Mouse (Mus musculus) intestine, embryonic 15.5 days (tissue): Measurements from ENCODE around the gene Nudt15. TPM values are rescaled to one million over a fixed set of nuclear protein-coding genes. Genes with fewer than 3 reads are reported as not detected.
A peak's percentile ranks its signal among the peaks of the same experiment; 100 is the strongest.

Source experiments
- ATAC-seq: fragments of 200-750 bp; cut with Nextera tagmentation; 2 replicates; pipeline ENCODE4 v1.8.0; 2017; ENCODE audit warnings: moderate TSS enrichment, moderate library complexity
- H3K27ac ChIP-seq: fragments of 300-500 bp; sonication (generic); 2 replicates; pipeline ENCODE4 v1.5.1; 2015; ENCODE audit warnings: mild to moderate bottlenecking, inconsistent platforms
- H3K27me3 ChIP-seq: fragments of 300-500 bp; sonication (generic); replicated peaks from 2 replicates; pipeline ENCODE4 v1.6.1; 2015; ENCODE audit warnings: inconsistent platforms
- H3K36me3 ChIP-seq: fragments of 300-500 bp; sonication (generic); 2 replicates; pipeline ENCODE4 v1.6.1; 2015; ENCODE audit warnings: inconsistent platforms
- H3K4me1 ChIP-seq: fragments of 300-500 bp; sonication (generic); replicated peaks from 2 replicates; pipeline ENCODE4 v1.6.1; 2015; ENCODE audit warnings: inconsistent platforms
- H3K4me2 ChIP-seq: fragments of 300-500 bp; sonication (generic); replicated peaks from 2 replicates; pipeline ENCODE4 v1.6.1; 2015; ENCODE audit warnings: mild to moderate bottlenecking, inconsistent platforms
- H3K4me3 ChIP-seq: fragments of 300-500 bp; sonication (generic); replicated peaks from 2 replicates; pipeline ENCODE4 v1.5.1; 2015; ENCODE audit warnings: inconsistent platforms
- H3K9ac ChIP-seq: fragments of 300-500 bp; sonication (generic); 2 replicates; pipeline ENCODE4 v1.6.1; 2015; ENCODE audit warnings: inconsistent platforms
- H3K9me3 ChIP-seq: fragments of 300-500 bp; sonication (generic); 2 replicates; pipeline ENCODE4 v1.6.1; 2016; ENCODE audit warnings: inconsistent platforms
- WGBS: fragments of 180-500 bp; shearing (Covaris S2); methylation state at CpG from one replicate; pipeline ENCODE4 v1.1.7; 2015; 5-methylcytosine and 5-hydroxymethylcytosine counted together
- polyA plus RNA-seq: library from polyadenylated mRNA; unstranded; fragments of >200 nt; fragmentation: Nextera tagmentation; extraction: Ambion mirVana; gene quantifications from 2 replicates; pipeline ENCODE4 v1.2.1, GENCODE M21; 2015

Nudt15 gene
- polyA plus RNA-seq, 1 experiment from 2014 or later, result 6.7 TPM

DNA sequence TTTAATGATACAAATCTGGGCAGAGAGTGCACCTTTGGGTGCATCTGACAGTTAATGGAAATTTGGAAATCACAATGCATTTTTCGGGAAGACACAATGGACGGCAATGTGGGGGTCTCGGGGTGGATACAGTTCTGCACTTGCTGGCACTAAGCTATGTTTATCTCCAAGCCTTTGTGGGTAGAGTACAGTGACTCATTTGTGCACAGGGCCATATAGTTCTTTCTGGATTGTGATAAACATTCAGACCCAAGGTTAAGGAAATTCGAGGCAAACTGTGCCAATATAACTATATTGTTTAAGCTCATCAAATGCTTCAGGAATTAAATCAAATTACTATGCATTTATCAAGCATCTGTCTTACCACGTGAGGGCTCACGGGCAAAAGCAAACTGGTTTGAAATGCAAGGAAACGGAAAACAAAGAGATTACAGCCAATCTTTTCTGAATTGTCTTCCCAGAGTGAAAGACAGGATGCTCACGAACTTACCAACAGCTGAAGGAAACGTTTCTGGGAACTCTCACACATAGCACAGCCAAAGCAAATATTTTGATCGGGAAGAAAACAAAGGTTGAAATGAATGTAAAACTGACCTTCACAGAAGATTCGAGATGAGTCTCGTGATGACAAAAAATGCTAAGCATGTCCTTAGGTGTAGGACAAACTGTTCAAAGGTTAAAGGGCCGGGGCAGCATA lies 44.7 kb downstream of the Nudt15 start:
- Histone ChIP-seq H3K9ac (no peak overlapping the region), H3K4me3 (no peak overlapping the region), H3K27me3 (no peaks in the 10 kb centered on the region), H3K4me1 (peaks cover 5% of the 10 kb centered on the region), H3K27ac (peak overlapping the region; percentile 51), H3K36me3 (no peaks in the 10 kb centered on the region), H3K4me2 (0 out of 2 replicates have a peak overlapping the region, but pooled peaks have one; percentile 14), H3K9me3 (no peaks in the 10 kb centered on the region)
- peak; percentile 86 for ATAC-seq
- WGBS, result 52% methylated on average over 13 of the region's 13 CpGs

DNA sequence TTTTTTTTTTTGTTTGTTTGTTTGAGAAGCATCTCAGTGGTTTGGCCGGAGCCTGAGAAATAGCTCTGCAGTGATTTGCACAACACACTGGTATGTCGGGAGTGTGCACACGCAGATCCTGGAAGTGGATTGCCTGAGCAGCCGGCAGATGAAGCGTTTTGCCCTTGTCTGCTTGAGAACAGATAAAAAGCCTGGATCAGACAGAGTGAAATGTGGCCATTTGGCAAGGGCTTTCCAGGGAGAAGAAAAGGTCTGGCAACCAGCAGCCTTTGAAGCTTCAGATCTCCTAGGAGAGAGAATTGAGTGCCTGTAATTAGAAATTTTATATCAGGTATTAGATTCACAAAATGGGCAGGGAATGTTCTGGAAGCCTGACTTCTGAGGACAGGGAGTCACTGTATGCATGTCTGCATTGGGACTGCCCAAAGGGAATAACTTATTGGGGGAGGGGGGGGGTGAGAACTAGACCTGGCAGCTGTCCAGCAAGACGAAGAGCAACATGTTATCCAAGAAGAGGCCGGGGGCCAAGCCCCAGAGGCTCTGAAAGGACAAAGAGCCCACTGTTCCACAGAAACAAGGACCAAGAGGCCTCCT lies 45.4 kb downstream of the Nudt15 start:
- Histone ChIP-seq H3K9me3 (no peaks in the 10 kb centered on the region), H3K4me3 (no peak overlapping the region), H3K4me2 (0 out of 2 replicates have a peak overlapping the region, but pooled peaks have one; percentile 14), H3K27me3 (no peaks in the 10 kb centered on the region), H3K4me1 (peaks cover 5% of the 10 kb centered on the region), H3K36me3 (no peaks in the 10 kb centered on the region), H3K27ac (peak overlapping the region; percentile 51), H3K9ac (no peak overlapping the region; the same call in 1 of the 2 replicates)
- ATAC-seq, result peak; percentile 83
- 30% methylated on average over 7 of the region's 7 CpGs for WGBS

- no peaks in the 10 kb centered on the region for H3K9me3 ChIP-seq
- no peak overlapping the region for H3K4me2 ChIP-seq
- 0 out of 2 replicates have a peak, but pooled peaks have one; percentile 17 for ATAC-seq
- H3K9ac ChIP-seq, result no peak overlapping the region
- WGBS, result 39% methylated on average over 6 of the region's 6 CpGs
- no peaks in the 10 kb centered on the region for H3K36me3 ChIP-seq
- H3K4me1 ChIP-seq, result peaks cover 5% of the 10 kb centered on the region
- H3K4me3 ChIP-seq, result no peak overlapping the region
- H3K27ac ChIP-seq, result no peak overlapping the region
- H3K27me3 ChIP-seq, result no peaks in the 10 kb centered on the region
Measured at GRCm38 (mm10) chr14:73501721-73502120, 46.3 kb downstream of the Nudt15 start.

DNA sequence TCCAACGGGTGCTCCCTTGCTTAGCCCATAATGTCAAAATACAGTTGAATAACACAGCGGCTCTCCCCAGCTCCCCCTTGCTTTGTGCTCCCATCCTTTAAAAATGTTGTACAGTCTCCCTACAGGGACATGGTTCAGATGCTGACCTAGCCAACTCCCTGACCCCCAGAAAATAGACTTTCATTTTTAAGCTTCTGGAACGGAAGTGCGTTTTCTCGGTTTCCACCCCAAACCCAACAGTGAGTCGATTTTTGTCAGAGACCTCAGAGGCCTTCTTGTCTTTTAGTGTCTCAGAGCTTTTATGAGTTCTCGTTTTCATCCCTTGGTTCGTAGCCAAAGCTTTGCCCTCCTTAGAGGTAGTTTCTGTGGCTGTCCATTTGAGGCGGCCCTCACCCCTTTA lies 46.8 kb downstream of the Nudt15 start:
- H3K27me3 ChIP-seq, result no peaks in the 10 kb centered on the region
- H3K4me3 ChIP-seq, result no peak overlapping the region
- no peak for ATAC-seq
- H3K4me2 ChIP-seq, result no peak overlapping the region
- no peaks in the 10 kb centered on the region for H3K9me3 ChIP-seq
- H3K27ac ChIP-seq, result no peak overlapping the region
- H3K36me3 ChIP-seq, result no peaks in the 10 kb centered on the region
- H3K4me1 ChIP-seq, result peaks cover 5% of the 10 kb centered on the region
- 82% methylated on average over 9 of the region's 9 CpGs for WGBS
- H3K9ac ChIP-seq, result no peak overlapping the region

DNA sequence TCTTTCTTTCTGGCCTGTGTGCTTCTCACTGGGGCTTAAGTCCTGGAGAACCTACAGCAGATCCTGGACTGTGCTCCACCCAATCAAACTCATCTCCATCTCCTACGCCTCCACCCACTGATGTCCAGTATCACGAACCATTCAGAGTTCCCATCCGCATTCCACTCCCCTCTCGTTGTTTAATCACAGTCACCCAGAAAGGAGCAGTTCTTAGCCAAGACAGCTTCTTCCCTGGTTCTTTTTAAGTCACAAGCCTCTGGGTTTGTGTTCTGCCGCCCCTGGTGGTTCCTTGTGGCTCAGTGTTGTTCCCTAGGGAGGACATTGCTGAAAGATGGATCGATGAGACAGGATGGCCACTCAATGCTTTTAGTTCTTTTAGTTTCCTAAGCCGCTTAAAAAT lies 52.3 kb downstream of the Nudt15 start:
- H3K4me1 ChIP-seq, result no peaks in the 10 kb centered on the region
- H3K9me3 ChIP-seq, result no peaks in the 10 kb centered on the region
- 68% methylated on average over 7 of the region's 7 CpGs for WGBS
- ATAC-seq, result no peak
- no peaks in the 10 kb centered on the region for H3K27me3 ChIP-seq
- no peaks in the 10 kb centered on the region for H3K36me3 ChIP-seq
- H3K4me3 ChIP-seq, result no peak overlapping the region
- H3K4me2 ChIP-seq, result no peak overlapping the region
- H3K27ac ChIP-seq, result no peak overlapping the region
- H3K9ac ChIP-seq, result no peak overlapping the region

DNA sequence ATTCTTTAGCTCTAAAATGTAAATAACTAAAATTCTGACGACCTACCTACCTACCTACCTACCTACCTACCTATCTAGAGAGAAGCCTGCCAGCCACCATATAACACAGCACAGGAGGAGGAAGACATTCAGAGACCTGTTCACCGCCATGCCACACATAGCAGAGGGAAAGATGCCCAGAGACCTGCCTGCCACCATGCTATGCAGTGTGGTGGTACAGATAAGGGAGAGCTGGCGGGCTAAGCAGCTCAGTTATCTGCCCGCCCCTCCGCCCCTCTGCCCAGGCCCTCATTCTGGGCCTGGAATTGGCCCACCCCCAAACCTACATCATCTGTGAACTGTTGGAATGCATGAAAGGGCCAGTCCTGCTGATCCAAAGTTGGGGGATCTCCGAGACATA lies 53.9 kb downstream of the Nudt15 start:
- ATAC-seq, result no peak
- no peaks in the 10 kb centered on the region for H3K36me3 ChIP-seq
- 72% methylated on average over 6 of the region's 6 CpGs for WGBS
- H3K27me3 ChIP-seq, result no peaks in the 10 kb centered on the region
- H3K27ac ChIP-seq, result no peak overlapping the region
- no peaks in the 10 kb centered on the region for H3K4me1 ChIP-seq
- no peak overlapping the region for H3K4me3 ChIP-seq
- no peak overlapping the region for H3K4me2 ChIP-seq
- no peak overlapping the region for H3K9ac ChIP-seq
- H3K9me3 ChIP-seq, result no peaks in the 10 kb centered on the region

GRCm38 (mm10) chr14:73493356-73493755 lies 54.7 kb downstream of the Nudt15 start:
- no peak for ATAC-seq
- WGBS, result 91% methylated on average over 6 of the region's 6 CpGs
- Histone ChIP-seq H3K9ac (no peak overlapping the region), H3K27me3 (no peaks in the 10 kb centered on the region), H3K9me3 (no peaks in the 10 kb centered on the region), H3K4me2 (no peak overlapping the region), H3K36me3 (no peaks in the 10 kb centered on the region), H3K27ac (no peak overlapping the region), H3K4me1 (no peaks in the 10 kb centered on the region), H3K4me3 (no peak overlapping the region)

GRCm38 (mm10) chr14:73486641-73487040 lies 61.4 kb downstream of the Nudt15 start:
- H3K4me2 ChIP-seq, result no peak overlapping the region
- no peak overlapping the region for H3K9ac ChIP-seq
- ATAC-seq, result no peak
- H3K27me3 ChIP-seq, result no peaks in the 10 kb centered on the region
- H3K4me1 ChIP-seq, result no peaks in the 10 kb centered on the region
- H3K36me3 ChIP-seq, result no peaks in the 10 kb centered on the region
- WGBS, result 68% methylated on average over 5 of the region's 5 CpGs
- no peak overlapping the region for H3K4me3 ChIP-seq
- no peaks in the 10 kb centered on the region for H3K9me3 ChIP-seq
- no peak overlapping the region for H3K27ac ChIP-seq

- ATAC-seq, result no peak
- no peaks in the 10 kb centered on the region for H3K4me1 ChIP-seq
- 77% methylated on average over 3 of the region's 3 CpGs for WGBS
- H3K27ac ChIP-seq, result no peak overlapping the region
- H3K36me3 ChIP-seq, result no peaks in the 10 kb centered on the region
- no peak overlapping the region for H3K4me2 ChIP-seq
- no peaks in the 10 kb centered on the region for H3K27me3 ChIP-seq
- H3K4me3 ChIP-seq, result no peak overlapping the region
- no peak overlapping the region for H3K9ac ChIP-seq
- H3K9me3 ChIP-seq, result no peaks in the 10 kb centered on the region
Measured at GRCm38 (mm10) chr14:73484366-73485110, 63.5 kb downstream of the Nudt15 start.

GRCm38 (mm10) chr14:73483516-73484229 lies 64.4 kb downstream of the Nudt15 start:
- Histone ChIP-seq H3K4me3 (no peak overlapping the region), H3K4me2 (no peak overlapping the region), H3K9me3 (no peaks in the 10 kb centered on the region), H3K27ac (no peak overlapping the region), H3K27me3 (no peaks in the 10 kb centered on the region), H3K9ac (no peak overlapping the region), H3K36me3 (no peaks in the 10 kb centered on the region), H3K4me1 (no peaks in the 10 kb centered on the region)
- ATAC-seq, result no peak
- WGBS, result 80% methylated on average over 5 of the region's 5 CpGs

GRCm38 (mm10) chr14:73479771-73480170 lies 68.3 kb downstream of the Nudt15 start:
- no peak overlapping the region for H3K9ac ChIP-seq
- H3K27me3 ChIP-seq, result no peaks in the 10 kb centered on the region
- H3K9me3 ChIP-seq, result no peaks in the 10 kb centered on the region
- ATAC-seq, result no peak
- no peaks in the 10 kb centered on the region for H3K4me1 ChIP-seq
- no peak overlapping the region for H3K27ac ChIP-seq
- no peak overlapping the region for H3K4me3 ChIP-seq
- H3K4me2 ChIP-seq, result no peak overlapping the region
- H3K36me3 ChIP-seq, result no peaks in the 10 kb centered on the region
- WGBS, result 78% methylated on average over 1 of the region's 1 CpGs

DNA sequence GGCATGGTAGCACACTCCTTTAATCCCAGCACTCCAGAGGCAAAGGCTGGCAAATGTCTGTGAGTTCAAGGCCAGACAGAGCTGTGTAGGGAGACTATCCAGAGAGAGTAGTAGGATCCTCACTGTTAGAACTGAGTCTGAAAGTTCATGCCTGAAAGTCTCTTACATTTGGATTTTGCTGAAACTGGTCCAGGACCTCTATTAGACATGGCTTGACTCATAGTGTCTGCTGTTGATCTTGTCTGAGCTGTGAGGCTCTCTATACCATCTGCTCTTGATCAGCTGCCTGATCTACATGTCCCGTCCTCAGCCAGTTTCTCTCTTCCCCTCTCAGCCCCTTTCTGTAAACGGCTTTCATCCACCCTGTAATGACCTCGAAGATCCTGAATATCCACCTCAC lies 69.7 kb downstream of the Nudt15 start:
- Histone ChIP-seq H3K4me3 (no peak overlapping the region), H3K27me3 (no peaks in the 10 kb centered on the region), H3K27ac (no peak overlapping the region), H3K9ac (no peak overlapping the region), H3K9me3 (no peaks in the 10 kb centered on the region), H3K4me2 (no peak overlapping the region), H3K36me3 (no peaks in the 10 kb centered on the region), H3K4me1 (no peaks in the 10 kb centered on the region)
- no peak for ATAC-seq
- whole genome bisulfite sequencing, result 68% methylated on average over 3 of the region's 3 CpGs
